Mouse (Mus musculus) cortical plate, adult 2 months (tissue): ENCODE measurements at regions not wholly inside any gene's neighbourhood (a gene's known extent, or its start where the extent isn't known, plus 50 kb on each side); places are given as distances from the start of the nearest gene placed in this dataset.

Experiments used
- CTCF ChIP-seq: fragments of 200-500 bp; IDR thresholded peaks from 2 replicates; pipeline ENCODE4 v1.5.1; 2011; ENCODE audit warnings: mild to moderate bottlenecking, control low read depth, low read length; ENCODE audit not compliant: insufficient read depth; ENCODE audit errors: extremely low read depth
- POLR2A ChIP-seq: fragments of 200-500 bp; IDR thresholded peaks from 2 replicates; pipeline ENCODE4 v1.6.1; 2011; ENCODE audit warnings: mild to moderate bottlenecking, low read length, control low read depth; ENCODE audit not compliant: insufficient read depth; ENCODE audit errors: extremely low read depth

- TF ChIP-seq POLR2A (no peak), CTCF (no peak)
Measured at GRCm38 (mm10) chr7:136041921-136042320, 325.8 kb upstream of the Mki67 start.
